8 mouse cellular contexts compared by ENCODE assay signal in genomic region chr4:154207261-154207660, GRCm38 (mm10). TPM values are rescaled to one million over a fixed set of nuclear protein-coding genes. Genes with fewer than 3 reads are reported as not detected.
DNase-seq lines count a peak whose midpoint lies in the region; ATAC-seq and TF ChIP-seq lines count a peak whose summit lies in the region.

No protein-coding gene starts in this region.

- no peaks in the 10 kb centered on the region for H3K36me3 ChIP-seq in kidney, embryonic 15.5 days
- no peaks in the 10 kb centered on the region for H3K36me3 ChIP-seq in hindbrain, embryonic 15.5 days
- H3K36me3 ChIP-seq in spleen, adult 2 months (ENCODE audit: control insufficient read depth, insufficient read depth, low read length): no peaks in the 10 kb centered on the region

- H3K4me3 ChIP-seq in kidney, embryonic 15.5 days (replicated peaks): no peak overlapping the region
- no peak overlapping the region for H3K4me3 ChIP-seq in hindbrain, embryonic 15.5 days
- H3K4me3 ChIP-seq in spleen, adult 2 months (ENCODE audit: extremely low read depth, insufficient read depth, insufficient read length): no peak overlapping the region

- no peaks in the 10 kb centered on the region for H3K9me3 ChIP-seq in kidney, embryonic 15.5 days (replicated peaks)
- H3K9me3 ChIP-seq in hindbrain, embryonic 15.5 days: no peaks in the 10 kb centered on the region

- no peak for TF ChIP-seq POLR2A in spleen, adult 2 months (IDR thresholded peaks at IDR 0.05; ENCODE audit: low read depth, low read length)

- ATAC-seq in kidney, embryonic 15.5 days (replicated peaks; ENCODE audit: low FRiP score): no peak
- peak; percentile 54; the same call in 1 of the 2 replicates for ATAC-seq in erythroid progenitor cell, adult 5-6 weeks (replicated peaks; ENCODE audit: low FRiP score, poor library complexity, severe bottlenecking)
- peak; percentile 55; the same call in 1 of the 2 replicates for ATAC-seq in hindbrain, embryonic 15.5 days (ENCODE audit: low FRiP score, low read depth)
- peak; percentile 78 for ATAC-seq in megakaryocyte-erythroid progenitor cell, adult 5-6 weeks (replicated peaks; ENCODE audit: low FRiP score, low TSS enrichment, poor library complexity, severe bottlenecking)

- no peak overlapping the region for H3K27ac ChIP-seq in kidney, embryonic 15.5 days
- H3K27ac ChIP-seq in hindbrain, embryonic 15.5 days (replicated peaks): no peak overlapping the region
- H3K27ac ChIP-seq in spleen, adult 2 months (ENCODE audit: insufficient read depth, low read length): no peak overlapping the region

- WGBS in kidney, embryonic 15.5 days: 19% methylated on average over 5 of the region's 5 CpGs
- 13% methylated on average over 5 of the region's 5 CpGs for WGBS in hindbrain, embryonic 15.5 days
- 20% methylated on average over 5 of the region's 5 CpGs for WGBS in spleen, adult 2 months

- no peaks in the 10 kb centered on the region; the same call in 1 of the 2 replicates for H3K27me3 ChIP-seq in kidney, embryonic 15.5 days
- no peaks in the 10 kb centered on the region for H3K27me3 ChIP-seq in hindbrain, embryonic 15.5 days
- no peaks in the 10 kb centered on the region for H3K27me3 ChIP-seq in spleen, adult 2 months (ENCODE audit: control insufficient read depth, insufficient read depth, low read length)

- TF ChIP-seq CTCF in spleen, adult 2 months (IDR thresholded peaks at IDR 0.05; ENCODE audit: extremely low read depth, insufficient read depth, insufficient read length, insufficient replicate concordance): peak; percentile 75; the same call in 1 of the 2 replicates

- peak; percentile 64 for DNase-seq in kidney, adult 18-20 months
- DNase-seq in c-Kit-negative CD71-positive TER-119-positive erythroid progenitor cells, embryonic 14.5 days (ENCODE audit: low read depth, low spot score): peak; percentile 26
- DNase-seq in left cerebral cortex, adult 11 months (ENCODE audit: low spot score): peak; percentile 40
- DNase-seq in spleen, adult 2 months (ENCODE audit: low read depth in 1 of 2, low spot score in 2 of 2): peak in 1 of 2 experiments; percentile 39

- H3K4me1 ChIP-seq in kidney, embryonic 15.5 days: peaks cover 17% of the 10 kb centered on the region; the same call in 1 of the 2 replicates
- no peaks in the 10 kb centered on the region; the same call in 1 of the 2 replicates for H3K4me1 ChIP-seq in hindbrain, embryonic 15.5 days (replicated peaks)
- no peaks in the 10 kb centered on the region for H3K4me1 ChIP-seq in spleen, adult 2 months (ENCODE audit: control insufficient read depth, insufficient read depth, insufficient read length)

- H3K4me2 ChIP-seq in kidney, embryonic 15.5 days: no peak overlapping the region
- no peak overlapping the region for H3K4me2 ChIP-seq in hindbrain, embryonic 15.5 days

- no peak overlapping the region for H3K9ac ChIP-seq in kidney, embryonic 15.5 days
- H3K9ac ChIP-seq in hindbrain, embryonic 15.5 days: no peak overlapping the region

RNA-seq across cellular contexts. Expression of gene Megf6, which starts 36.7 kb away (rescaled TPM):
- polyA plus RNA-seq in kidney, embryonic 15.5 days (2015; fragmentation: Nextera tagmentation; extraction: Ambion mirVana): 10.8 and 14.2 TPM in 2 replicates
- total RNA-seq in erythroid progenitor cell, adult 5-6 weeks (2015; ENCODE audit: low replicate concordance): not detected in 2 replicates
- total RNA-seq in erythroid progenitor cell, adult 5-6 weeks (2017; ENCODE audit: low replicate concordance): not detected in 2 replicates
- polyA plus RNA-seq in hindbrain, embryonic 15.5 days (2015; fragmentation: Nextera tagmentation; extraction: Ambion mirVana): 9.4 and 11.3 TPM in 2 replicates
- total RNA-seq in megakaryocyte-erythroid progenitor cell, adult 5-6 weeks (2014; fragmentation: Nextera tagmentation): 0.22 and 0.37 TPM in 2 replicates
- total RNA-seq in megakaryocyte-erythroid progenitor cell, adult 5-6 weeks (2017): 0.38 TPM in 1 of 2 replicates, not detected in the other
- 6.8 and 7.4 TPM in 2 replicates for polyA plus RNA-seq in spleen, adult 2 months (2012; rRNA removed)

RNA-seq across cellular contexts. Expression of gene Tprgl, which starts 46.8 kb away (rescaled TPM):
- 118 TPM in 2 replicates for polyA plus RNA-seq in kidney, embryonic 15.5 days (2015; fragmentation: Nextera tagmentation; extraction: Ambion mirVana)
- total RNA-seq in erythroid progenitor cell, adult 5-6 weeks (2015; ENCODE audit: low replicate concordance): 101 and 141 TPM in 2 replicates
- 113 and 126 TPM in 2 replicates for total RNA-seq in erythroid progenitor cell, adult 5-6 weeks (2017; ENCODE audit: low replicate concordance)
- 209 and 219 TPM in 2 replicates for polyA plus RNA-seq in hindbrain, embryonic 15.5 days (2015; fragmentation: Nextera tagmentation; extraction: Ambion mirVana)
- total RNA-seq in megakaryocyte-erythroid progenitor cell, adult 5-6 weeks (2014; fragmentation: Nextera tagmentation): 67.6 and 82.8 TPM in 2 replicates
- total RNA-seq in megakaryocyte-erythroid progenitor cell, adult 5-6 weeks (2017): 39.9 and 49.6 TPM in 2 replicates
- polyA plus RNA-seq in spleen, adult 2 months (2012; rRNA removed): 143 and 179 TPM in 2 replicates
